Mouse (Mus musculus) testis, postnatal 10 days (tissue): ENCODE data around the gene Atp8a2.
"Not testable (repeated sequence)": the region's sequence is repeated elsewhere in the genome, so short reads cannot be mapped to it uniquely, and the experiment has no call there.

Experiments
- DNase-seq: peaks from one replicate; pipeline ENCODE4 v3.0.0; 2021; ENCODE audit warnings: low spot score

Gene Atp8a2

DNA sequence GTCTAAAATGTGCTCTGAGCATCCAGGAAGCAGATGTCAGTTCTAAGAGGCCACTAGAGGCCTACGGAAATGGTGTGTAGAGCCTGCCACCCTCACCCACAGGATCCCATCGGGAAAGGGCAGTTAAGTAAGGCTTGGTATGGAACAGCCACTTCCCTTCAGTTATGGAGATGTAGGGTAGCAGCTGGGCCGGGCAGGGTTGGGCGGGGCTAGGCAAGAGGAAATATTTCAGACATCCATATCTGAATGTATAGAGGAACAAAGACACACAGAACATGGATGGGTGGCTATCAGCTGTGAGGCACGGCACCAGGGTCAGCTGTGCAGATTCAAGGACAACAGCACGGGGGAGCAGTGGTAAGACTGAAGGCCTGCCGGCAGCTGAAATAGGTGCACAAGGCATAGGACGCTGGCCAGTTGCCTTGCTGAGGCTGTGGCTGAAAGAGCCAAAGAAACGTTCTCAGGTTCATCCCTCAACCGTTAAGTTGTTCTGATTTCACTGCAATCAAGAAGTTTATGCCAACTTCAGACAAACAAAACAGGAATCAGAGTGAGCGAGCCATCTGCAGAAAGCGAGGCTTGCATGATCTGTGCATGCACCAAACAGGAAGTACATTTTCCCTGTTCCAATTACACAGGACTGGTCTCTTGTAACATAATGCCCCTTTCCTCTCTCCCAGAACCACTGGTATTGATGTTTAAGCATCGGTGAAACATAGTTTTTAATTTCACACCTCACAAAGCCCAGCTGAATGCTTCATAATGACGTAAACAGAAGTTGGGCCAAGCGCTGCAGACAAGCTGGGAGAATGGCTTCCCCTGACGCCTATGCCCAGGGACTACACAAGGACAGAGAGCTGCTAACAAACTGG, 549.9 kb downstream of the Atp8a2 start:
- peak; percentile 57 for DNase-seq

- DNase-seq: no peak
These were observed 552.1 kb downstream of the Atp8a2 start for GRCm38 (mm10) chr14:59644896-59645295.

DNA sequence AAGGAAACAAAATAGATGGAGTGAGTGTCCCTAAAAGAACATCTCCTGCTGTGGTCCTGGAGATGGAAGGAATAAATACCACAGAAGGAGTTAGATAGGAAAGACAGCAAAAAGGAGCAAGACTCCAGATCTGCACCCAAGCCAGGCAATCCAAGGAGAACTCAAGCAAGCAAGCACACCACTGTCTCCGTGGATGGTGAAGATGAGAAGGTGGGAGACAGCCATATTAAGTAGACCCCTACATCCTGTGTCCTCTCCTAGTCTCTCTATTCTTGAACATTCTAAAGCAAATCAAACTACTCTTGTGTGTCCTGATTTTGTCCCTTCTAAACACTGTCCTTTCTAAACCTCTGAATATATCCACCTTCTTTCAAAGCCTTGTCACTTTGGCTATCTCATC, 552.8 kb downstream of the Atp8a2 start:
- DNase-seq: no peak

- no peak for DNase-seq
These were observed 553.4 kb downstream of the Atp8a2 start for GRCm38 (mm10) chr14:59643582-59643981.

DNA sequence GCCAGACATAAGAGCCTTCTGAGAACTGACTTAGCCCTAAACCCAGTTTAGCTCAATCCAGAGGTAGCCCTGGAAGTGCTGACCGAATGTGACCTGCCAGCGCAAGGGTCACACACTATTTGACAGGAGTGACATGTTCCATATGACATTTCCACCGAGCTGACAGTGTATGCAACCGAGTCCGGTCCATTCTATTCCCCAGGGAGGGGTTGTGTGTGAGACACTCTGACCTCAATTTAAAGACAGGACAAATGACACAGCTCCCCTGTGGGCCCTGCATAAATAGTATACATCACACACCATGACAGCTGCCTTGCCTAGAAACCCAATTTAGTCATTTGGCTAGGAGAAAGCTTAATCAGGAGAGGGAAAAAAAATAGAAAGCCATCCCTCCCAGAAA, 555.1 kb downstream of the Atp8a2 start:
- no peak for DNase-seq

GRCm38 (mm10) chr14:59638906-59639703, 557.9 kb downstream of the Atp8a2 start:
- no peak for DNase-seq

- no peak for DNase-seq
These were observed 563.0 kb downstream of the Atp8a2 start for GRCm38 (mm10) chr14:59633988-59634387.

- no peak for DNase-seq
These were observed 563.6 kb downstream of the Atp8a2 start for GRCm38 (mm10) chr14:59633295-59633898.

GRCm38 (mm10) chr14:59632067-59632466, 564.9 kb downstream of the Atp8a2 start:
- DNase-seq: no peak

GRCm38 (mm10) chr14:59630096-59630495, 566.9 kb downstream of the Atp8a2 start:
- no peak for DNase-seq

GRCm38 (mm10) chr14:59629308-59629707, 567.7 kb downstream of the Atp8a2 start:
- no peak for DNase-seq

GRCm38 (mm10) chr14:59627823-59628222, 569.2 kb downstream of the Atp8a2 start:
- no peak for DNase-seq

DNA sequence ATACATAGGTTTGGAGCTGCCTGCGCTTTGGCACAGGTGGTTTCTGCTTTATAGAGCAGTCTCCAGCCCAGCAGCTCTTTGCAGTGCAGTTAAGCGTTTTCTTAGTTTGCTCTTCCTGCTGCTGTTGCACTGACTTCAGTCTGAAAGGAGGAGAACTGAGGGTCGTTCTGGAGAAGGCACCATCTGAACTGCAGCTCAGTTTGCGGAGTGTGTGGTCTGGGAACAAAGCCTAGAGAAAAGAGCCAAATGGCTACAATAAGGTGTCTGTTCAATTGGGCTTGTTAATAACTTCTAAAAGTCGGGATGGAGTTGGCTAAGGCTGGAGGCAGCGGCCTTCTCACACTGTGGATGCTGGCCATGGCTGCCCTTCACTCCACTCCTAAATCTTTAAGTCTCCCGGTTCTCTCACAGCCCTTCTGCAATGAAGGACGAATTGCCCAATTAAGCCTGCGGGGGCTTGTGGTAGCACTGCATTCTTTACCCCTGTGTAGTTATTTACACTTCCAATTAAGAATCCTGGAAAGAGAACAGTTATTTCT, 569.8 kb downstream of the Atp8a2 start:
- DNase-seq: no peak

DNA sequence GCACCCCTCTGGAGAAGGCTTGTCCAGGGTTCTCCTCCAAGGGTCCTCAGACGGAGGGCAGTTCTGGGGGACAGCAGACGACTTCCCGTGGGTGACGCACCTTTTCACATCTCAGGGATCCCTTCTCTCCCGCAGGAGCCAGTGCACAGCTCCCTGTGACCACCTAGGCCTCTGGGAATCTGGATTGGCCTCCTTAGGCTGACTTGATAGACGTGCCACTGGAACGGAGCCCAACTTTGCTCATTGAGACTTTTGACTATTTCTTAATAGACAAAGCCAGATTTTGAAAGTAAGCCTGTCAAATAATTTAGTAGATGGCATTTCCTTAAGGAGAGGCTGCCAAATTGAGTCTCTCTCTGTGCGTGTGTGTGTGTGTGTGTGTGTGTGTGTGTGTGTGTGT, 570.3 kb downstream of the Atp8a2 start:
- DNase-seq: no peak

GRCm38 (mm10) chr14:59625806-59626364, 571.1 kb downstream of the Atp8a2 start:
- DNase-seq: no peak

DNA sequence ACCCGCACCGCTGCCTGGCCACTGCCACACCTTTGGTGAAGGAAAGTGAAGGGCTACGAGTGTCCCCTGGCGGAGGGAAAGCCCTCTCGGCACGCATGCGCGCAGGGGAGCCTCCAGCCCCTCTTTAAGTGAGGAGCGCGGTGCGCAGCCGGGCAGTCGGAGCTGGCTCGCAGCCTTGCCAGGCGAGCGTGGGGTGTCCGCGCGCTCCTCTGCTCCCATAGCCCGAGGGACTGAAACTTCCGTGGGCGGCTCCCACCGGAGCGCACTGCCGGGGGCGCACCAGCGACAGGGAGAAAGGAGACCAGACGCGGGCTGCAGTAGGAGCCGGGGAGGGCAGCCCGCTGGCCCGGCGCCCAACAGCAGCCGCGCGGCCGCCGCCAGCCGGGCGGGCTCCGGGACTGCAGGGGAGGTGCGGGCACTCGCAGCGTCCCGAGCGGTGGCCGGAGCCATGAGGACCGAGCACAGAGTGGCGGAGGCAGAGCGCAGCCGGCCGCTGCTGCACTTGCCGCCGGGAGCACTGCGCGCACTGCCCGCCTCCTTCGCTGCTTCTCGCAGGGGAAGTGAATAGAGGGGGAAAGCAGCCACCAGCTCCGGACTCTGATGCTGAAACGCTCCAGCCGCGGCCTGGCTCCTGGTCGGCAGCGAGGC, 571.7 kb downstream of the Atp8a2 start, which contains the start of gene Shisa2:
Shisa2 (plus strand) TSS at position 151 of the 648 bp plus-strand sequence.
- peak; percentile 87 for DNase-seq

- DNase-seq: peak; percentile 12
These were observed 572.6 kb downstream of the Atp8a2 start for GRCm38 (mm10) chr14:59624326-59624885.

DNA sequence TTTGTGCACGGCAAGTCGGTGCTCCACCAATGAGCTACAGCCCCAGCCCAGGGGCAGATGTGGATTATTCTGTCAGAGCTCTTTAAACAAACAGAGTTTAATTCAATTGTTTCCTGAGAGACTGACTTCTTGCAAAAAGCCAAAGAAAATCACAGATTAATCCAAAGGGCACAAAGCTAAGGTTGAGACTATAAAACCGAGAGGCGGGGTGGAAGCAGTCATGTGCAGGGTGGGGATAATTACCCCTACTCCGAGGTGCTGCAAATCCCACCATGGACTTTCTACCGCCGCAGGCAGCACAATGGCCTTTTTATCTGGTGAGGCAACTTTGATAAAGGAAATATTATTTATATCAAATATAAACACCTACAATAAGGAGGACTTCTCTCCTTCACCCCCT, 580.2 kb downstream of the Atp8a2 start:
- no peak for DNase-seq

DNA sequence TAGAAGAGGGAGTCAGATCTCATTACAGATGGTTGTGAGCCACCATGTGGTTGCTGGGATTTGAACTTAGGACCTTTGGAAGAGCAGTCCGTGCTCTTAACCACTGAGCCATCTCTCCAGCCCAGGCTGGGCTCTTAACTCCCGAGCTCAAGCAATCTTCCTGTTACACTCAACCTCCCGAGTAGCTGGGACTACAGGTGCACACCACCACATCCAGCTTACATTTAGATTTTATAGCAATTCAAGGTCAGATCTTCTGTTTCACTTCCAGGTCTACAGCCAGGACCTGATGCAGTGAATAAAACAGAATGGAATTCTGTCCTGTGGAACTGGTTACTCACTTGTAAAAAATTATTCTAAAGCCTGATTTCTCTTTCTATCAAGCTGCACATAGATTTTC, 582.8 kb downstream of the Atp8a2 start:
- DNase-seq: not testable (repeated sequence)

DNA sequence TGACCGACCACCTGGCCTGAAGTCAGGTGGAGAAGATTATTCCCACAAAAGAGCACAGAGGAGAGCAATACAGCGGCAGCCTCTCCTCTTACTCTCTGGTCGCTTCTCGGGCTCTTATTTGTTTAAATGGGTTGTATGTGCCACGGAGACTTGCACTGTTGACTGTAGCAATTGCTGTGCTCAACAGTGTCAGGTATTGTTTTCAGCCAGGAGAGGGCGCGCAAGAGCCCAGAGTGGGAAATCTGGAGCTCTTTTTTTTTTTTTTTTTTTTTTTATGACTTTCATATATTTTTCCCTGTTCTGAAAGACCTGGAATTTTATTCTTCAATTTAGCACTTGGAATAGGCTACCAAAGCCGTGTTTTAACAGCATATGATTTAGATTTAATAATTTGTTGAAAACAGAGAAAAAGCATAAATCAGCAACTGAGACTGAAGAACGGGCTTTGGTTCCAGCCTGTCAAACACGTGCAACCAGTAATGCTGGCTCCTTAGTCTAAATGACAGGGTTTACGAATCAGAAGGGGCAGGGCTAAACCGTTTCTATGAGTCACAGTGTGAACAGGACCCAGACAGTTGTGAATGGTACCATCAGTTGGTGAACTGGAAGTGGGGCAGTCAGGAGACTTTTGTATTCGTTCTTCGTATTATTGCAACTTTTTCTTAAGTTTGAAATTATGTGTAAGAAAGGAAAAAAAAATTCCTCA, 583.9 kb downstream of the Atp8a2 start:
- DNase-seq: peak; percentile 89
